ENCODE assay signal across 8 mouse cellular contexts in the genomic region with DNA sequence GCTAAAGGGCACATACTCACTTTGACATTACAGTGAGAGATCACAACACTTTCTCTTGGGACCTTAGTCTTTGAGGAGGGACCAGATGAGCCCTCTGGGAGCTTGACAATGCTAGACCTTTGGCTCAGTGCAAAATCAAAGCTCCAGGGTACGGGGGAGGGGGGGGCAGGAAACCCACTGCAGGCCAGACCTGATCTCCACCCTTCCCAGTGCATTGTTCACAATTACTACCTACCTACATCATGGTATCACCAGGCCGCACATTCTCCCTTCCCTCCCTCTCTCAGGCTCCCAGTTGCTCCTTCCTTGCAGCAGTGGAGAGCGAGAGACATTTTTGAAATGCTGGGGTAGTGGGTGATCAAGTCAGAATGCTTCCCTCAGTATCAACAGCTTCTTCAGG. TPM values are rescaled to one million over a fixed set of nuclear protein-coding genes. Genes with fewer than 3 reads are reported as not detected.
DNase-seq lines count a peak whose midpoint lies in the region; ATAC-seq lines count a peak whose summit lies in the region.
"Had no signal": no experiment of that assay in that cellular context is flagged by ENCODE, and none has a peak within 500 bp of the region (broad histone marks: within the 10 kb centered on the region; RNA-seq: fewer than 3 reads in every experiment).

No protein-coding gene starts in this region.

- no peaks in the 10 kb centered on the region for H3K27me3 ChIP-seq in limb, embryonic 12.5 days
- 0 out of 2 replicates have a peak, but pooled peaks cover 6% of the 10 kb centered on the region for H3K27me3 ChIP-seq in limb, embryonic 10.5 days (ENCODE audit: low read depth, poor library complexity, severe bottlenecking)
- peaks cover 15% of the 10 kb centered on the region for H3K27me3 ChIP-seq in neural tube, embryonic 13.5 days
- H3K27me3 ChIP-seq: embryonic facial prominence, embryonic 12.5 days had no signal

- H3K4me2 ChIP-seq in limb, embryonic 12.5 days, result peak overlapping the region; percentile 2; the same call in 1 of the 2 replicates
- peak overlapping the region; percentile 88 for H3K4me2 ChIP-seq in neural tube, embryonic 13.5 days

- no peak for DNase-seq in limb, embryonic 10.5 days (ENCODE audit: low spot score)
- peak; percentile 51 to 68 for DNase-seq in heart, adult 9 months (ENCODE audit: low spot score in 2 of 2)
- DNase-seq in kidney, postnatal 10 days, result peak; percentile 53
- no peak for DNase-seq in natural killer cell, adult 2 months (ENCODE audit: low spot score in 2 of 2)
- no peak for DNase-seq in left cerebral cortex, postnatal 25 days (ENCODE audit: low spot score in 2 of 2)

- no peak for ATAC-seq in limb, embryonic 12.5 days (ENCODE audit: insufficient number of reproducible peaks, insufficient read depth, low FRiP score, low TSS enrichment, low read depth)
- ATAC-seq in neural tube, embryonic 13.5 days (ENCODE audit: low read depth), result no peak

- H3K9ac ChIP-seq in limb, embryonic 12.5 days (replicated peaks), result no peak overlapping the region
- no peak overlapping the region for H3K9ac ChIP-seq in neural tube, embryonic 13.5 days
- H3K9ac ChIP-seq: embryonic facial prominence, embryonic 12.5 days had no signal

- no peaks in the 10 kb centered on the region for H3K9me3 ChIP-seq in limb, embryonic 12.5 days
- H3K9me3 ChIP-seq in limb, embryonic 10.5 days (replicated peaks), result no peaks in the 10 kb centered on the region
- no peaks in the 10 kb centered on the region for H3K9me3 ChIP-seq in neural tube, embryonic 13.5 days
- H3K9me3 ChIP-seq: embryonic facial prominence, embryonic 12.5 days had no signal

- WGBS in limb, embryonic 12.5 days, result 85% methylated on average over 3 of the region's 3 CpGs
- WGBS in limb, embryonic 10.5 days, result 94% methylated on average over 3 of the region's 3 CpGs
- WGBS in neural tube, embryonic 13.5 days, result 81% methylated on average over 3 of the region's 3 CpGs

- H3K4me3 ChIP-seq in limb, embryonic 12.5 days (replicated peaks), result no peak overlapping the region
- H3K4me3 ChIP-seq in limb, embryonic 10.5 days, result no peak overlapping the region
- 0 out of 2 replicates have a peak overlapping the region, but pooled peaks have one; percentile 3 for H3K4me3 ChIP-seq in neural tube, embryonic 13.5 days
- H3K4me3 ChIP-seq: embryonic facial prominence, embryonic 12.5 days had no signal

- peaks cover 13% of the 10 kb centered on the region for H3K36me3 ChIP-seq in limb, embryonic 12.5 days
- peaks cover 11% of the 10 kb centered on the region; the same call in 1 of the 2 replicates for H3K36me3 ChIP-seq in limb, embryonic 10.5 days
- no peaks in the 10 kb centered on the region for H3K36me3 ChIP-seq in neural tube, embryonic 13.5 days
- H3K36me3 ChIP-seq: embryonic facial prominence, embryonic 12.5 days had no signal

- intact Hi-C loops in left cerebral cortex, postnatal 25 days (cut with DNase I), result no loop called here

- peaks cover 17% of the 10 kb centered on the region for H3K4me1 ChIP-seq in limb, embryonic 12.5 days (replicated peaks)
- peaks cover 21% of the 10 kb centered on the region for H3K4me1 ChIP-seq in limb, embryonic 10.5 days
- H3K4me1 ChIP-seq in neural tube, embryonic 13.5 days (replicated peaks), result peaks cover 32% of the 10 kb centered on the region

- H3K27ac ChIP-seq in limb, embryonic 12.5 days, result no peak overlapping the region
- no peak overlapping the region for H3K27ac ChIP-seq in limb, embryonic 10.5 days
- H3K27ac ChIP-seq in neural tube, embryonic 13.5 days (replicated peaks), result no peak overlapping the region
- H3K27ac ChIP-seq: embryonic facial prominence, embryonic 12.5 days had no signal

RNA-seq across cellular contexts. Expression of a gene that starts 3.5 kb away (rescaled TPM):
- polyA plus RNA-seq in limb, embryonic 12.5 days (2016; fragmentation: Nextera tagmentation; extraction: Ambion mirVana), result 17.0 and 18.5 TPM in 2 replicates
- polyA plus RNA-seq in limb, embryonic 10.5 days (2016; fragmentation: Nextera tagmentation; extraction: Ambion mirVana), result 10.1 and 12.1 TPM in 2 replicates
- polyA plus RNA-seq in neural tube, embryonic 13.5 days (2015; fragmentation: Nextera tagmentation; extraction: Ambion mirVana), result 25.4 and 26.0 TPM in 2 replicates
- total RNA-seq in left cerebral cortex, postnatal 25 days (2021), result 10 to 100 TPM; 98.8 to 99.4 TPM

Comparison
In these comparisons a context has a peak if more than half of its experiments do, and no peak if none do; other contexts are left out.
1. DNase-seq: peak in heart, adult 9 months (2 of 2) and kidney, postnatal 10 days (single experiment); none in limb, embryonic 10.5 days (single experiment), natural killer cell, adult 2 months (0 of 2) and left cerebral cortex, postnatal 25 days (0 of 2).